Mouse (Mus musculus): ENCODE data around the gene Cdc7.
A peak's percentile ranks its signal among the peaks of the same experiment; 100 is the strongest.

Gene Cdc7

GRCm38 (mm10) chr5:106991300-106991929, 27.3 kb downstream of the Cdc7 start:
- no peak for DNase-seq (ENCODE audit: low spot score in 2 of 2)

DNA sequence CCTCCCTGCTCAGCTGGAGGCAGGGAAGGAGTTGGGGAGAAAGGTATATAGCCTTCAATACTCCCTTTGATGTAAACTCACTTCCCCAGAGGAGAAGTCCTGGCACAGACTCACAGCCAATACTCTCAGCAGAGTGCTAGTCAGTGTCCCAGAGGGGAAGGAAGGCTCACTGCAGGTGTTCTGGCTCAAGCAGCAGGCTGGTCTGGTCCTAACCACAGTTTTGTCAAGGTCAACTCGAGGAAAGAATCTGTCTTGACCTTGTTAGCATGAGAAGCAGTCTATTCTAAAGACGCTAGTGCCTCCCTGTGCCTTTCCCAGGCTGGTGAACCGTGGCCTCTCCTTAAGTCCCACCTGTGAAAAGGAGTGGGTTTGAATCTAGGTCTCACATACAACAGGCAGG, 30.6 kb downstream of the Cdc7 start:
- DNase-seq (ENCODE audit: low spot score in 2 of 2): no peak

GRCm38 (mm10) chr5:106995886-106996538, 31.9 kb downstream of the Cdc7 start:
- peak in 1 of 2 experiments; percentile 59 for DNase-seq (ENCODE audit: low spot score in 2 of 2)

- DNase-seq (ENCODE audit: low spot score in 2 of 2): no peak
These were observed 32.6 kb downstream of the Cdc7 start for GRCm38 (mm10) chr5:106996539-106997244.

- DNase-seq (ENCODE audit: low spot score in 2 of 2): no peak
These were observed 37.4 kb downstream of the Cdc7 start for GRCm38 (mm10) chr5:107001396-107002090.

DNA sequence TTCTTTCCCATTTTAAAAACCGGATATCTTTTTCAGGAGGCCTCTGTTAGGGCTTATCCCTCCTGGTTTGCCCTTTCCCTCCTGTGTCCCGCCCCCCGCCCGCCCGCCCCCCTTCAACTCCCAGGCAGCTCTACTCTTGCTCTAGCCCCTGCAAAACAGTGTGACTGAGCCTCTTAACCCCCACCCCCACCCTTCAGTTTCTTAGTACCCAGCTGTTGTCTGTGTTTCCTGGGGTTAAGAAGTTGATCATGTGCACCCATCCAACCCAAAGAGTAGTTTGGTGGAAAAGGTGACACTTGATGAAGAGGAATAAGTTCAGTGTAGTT, 37.9 kb downstream of the Cdc7 start:
- no peak for DNase-seq (ENCODE audit: low spot score in 2 of 2)

GRCm38 (mm10) chr5:107009721-107010120, 45.6 kb downstream of the Cdc7 start:
- no peak for DNase-seq (ENCODE audit: low spot score in 2 of 2)

GRCm38 (mm10) chr5:107010300-107010699, 46.2 kb downstream of the Cdc7 start:
- no peak for DNase-seq (ENCODE audit: low spot score in 2 of 2)

- no peak for DNase-seq (ENCODE audit: low spot score in 2 of 2)
These were observed 47.4 kb downstream of the Cdc7 start for GRCm38 (mm10) chr5:107011316-107012029.

GRCm38 (mm10) chr5:107012030-107012715, 48.1 kb downstream of the Cdc7 start:
- no peak for DNase-seq (ENCODE audit: low spot score in 2 of 2)

- DNase-seq (ENCODE audit: low spot score in 2 of 2): no peak
These were observed 49.3 kb downstream of the Cdc7 start for GRCm38 (mm10) chr5:107013393-107013792.

DNA sequence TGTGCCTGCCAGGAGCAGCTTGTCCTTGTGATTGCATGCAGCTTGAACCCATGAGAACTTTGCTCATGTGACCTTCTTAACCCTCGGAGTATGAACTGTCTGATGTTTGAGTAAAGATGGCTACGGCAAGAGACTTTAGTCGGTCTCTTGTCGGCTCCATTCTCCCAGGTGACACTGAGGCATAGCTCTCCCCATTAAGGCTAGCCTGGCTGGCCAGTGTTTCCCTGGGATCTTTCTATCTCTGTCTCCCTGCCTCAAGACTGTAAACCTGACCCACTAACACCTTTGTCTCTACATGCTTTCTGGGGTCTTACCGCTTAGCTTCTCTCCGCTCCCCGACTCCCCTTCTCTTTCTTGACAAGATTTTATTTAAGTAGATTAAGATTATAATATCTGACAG, 50.0 kb downstream of the Cdc7 start:
- no peak for DNase-seq (ENCODE audit: low spot score in 2 of 2)

DNA sequence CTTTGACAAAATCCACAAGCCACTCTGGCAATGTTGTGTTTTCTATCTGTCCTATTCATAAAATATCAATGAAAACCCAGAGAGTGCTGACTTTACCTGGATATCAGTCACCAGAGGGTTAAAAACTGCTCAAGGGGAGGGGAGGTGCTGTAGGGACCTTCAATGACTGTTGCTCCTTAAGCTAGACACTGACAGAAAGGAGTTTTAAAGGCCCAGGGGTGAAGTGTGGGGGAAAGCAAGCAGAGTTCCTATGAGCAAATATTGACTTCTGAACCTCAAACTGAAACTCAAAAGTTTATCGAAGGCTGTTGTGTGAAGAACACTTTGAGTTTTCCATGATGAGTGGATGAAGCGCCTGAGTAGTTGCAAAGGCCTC, 50.9 kb downstream of the Cdc7 start:
- DNase-seq (ENCODE audit: low spot score in 2 of 2): no peak

GRCm38 (mm10) chr5:107015422-107016081, 51.4 kb downstream of the Cdc7 start:
- no peak for DNase-seq (ENCODE audit: low spot score in 2 of 2)

DNA sequence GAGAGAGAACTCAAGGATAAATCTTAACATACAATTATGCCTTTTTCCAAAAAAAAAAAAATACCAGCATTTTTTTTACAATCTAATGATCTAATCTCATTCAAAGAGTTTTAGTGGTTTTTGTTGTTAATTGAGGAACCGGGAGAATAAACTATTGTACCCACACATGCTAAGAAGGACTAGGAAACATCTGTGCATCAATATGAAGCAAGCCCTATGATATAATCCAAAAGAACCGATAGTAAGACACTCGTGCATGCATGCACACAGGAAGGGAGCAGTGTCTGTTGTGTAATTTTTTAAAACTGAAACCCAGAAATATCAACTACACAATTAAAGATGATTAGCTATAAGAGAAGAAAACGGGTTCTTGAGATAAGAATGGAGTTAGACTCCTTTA, 52.4 kb downstream of the Cdc7 start:
- DNase-seq (ENCODE audit: low spot score in 2 of 2): no peak

DNA sequence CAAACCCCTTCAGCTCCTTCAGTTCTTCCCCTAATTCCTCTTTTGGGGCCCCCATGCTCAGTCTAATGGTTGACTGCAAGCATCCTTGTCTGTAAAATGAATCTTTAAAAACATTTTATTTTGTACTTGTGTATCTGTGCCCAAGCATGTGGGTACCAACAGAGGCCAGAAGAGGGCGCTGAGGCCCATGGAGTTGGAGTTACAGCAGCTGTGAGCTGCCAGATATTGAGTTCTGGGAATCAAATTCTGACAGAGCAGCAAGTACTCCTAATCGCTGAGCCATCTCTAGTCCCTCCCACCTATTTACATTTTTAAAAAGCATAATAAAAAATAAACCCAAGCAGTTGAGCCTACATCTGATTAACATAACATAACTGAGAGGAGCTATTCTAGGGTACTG, 53.4 kb downstream of the Cdc7 start:
- DNase-seq (ENCODE audit: low spot score in 2 of 2): no peak

GRCm38 (mm10) chr5:107019057-107019456, 54.9 kb downstream of the Cdc7 start:
- DNase-seq (ENCODE audit: low spot score in 2 of 2): no peak

- no peak for DNase-seq (ENCODE audit: low spot score in 2 of 2)
These were observed 55.8 kb downstream of the Cdc7 start for GRCm38 (mm10) chr5:107019904-107020303.

GRCm38 (mm10) chr5:107020366-107020765, 56.2 kb downstream of the Cdc7 start:
- no peak for DNase-seq (ENCODE audit: low spot score in 2 of 2)

- DNase-seq (ENCODE audit: low spot score in 2 of 2): no peak
These were observed 57.4 kb downstream of the Cdc7 start for GRCm38 (mm10) chr5:107021291-107022063.

All from frontal cortex, postnatal 36 days (tissue).